Mouse (Mus musculus) frontal cortex, postnatal 36 days (tissue): ENCODE results near the gene Nampt.
A peak's percentile ranks its signal among the peaks of the same experiment; 100 is the strongest.
"Not testable (repeated sequence)": the region's sequence is repeated elsewhere in the genome, so short reads cannot be mapped to it uniquely, and the experiment has no call there.

Source experiments
- DNase-seq, 2 experiments: peaks; one replicate each; pipeline ENCODE4 v3.0.0; 2022; ENCODE audit warnings: low spot score in 2 of 2

The Nampt gene

DNA sequence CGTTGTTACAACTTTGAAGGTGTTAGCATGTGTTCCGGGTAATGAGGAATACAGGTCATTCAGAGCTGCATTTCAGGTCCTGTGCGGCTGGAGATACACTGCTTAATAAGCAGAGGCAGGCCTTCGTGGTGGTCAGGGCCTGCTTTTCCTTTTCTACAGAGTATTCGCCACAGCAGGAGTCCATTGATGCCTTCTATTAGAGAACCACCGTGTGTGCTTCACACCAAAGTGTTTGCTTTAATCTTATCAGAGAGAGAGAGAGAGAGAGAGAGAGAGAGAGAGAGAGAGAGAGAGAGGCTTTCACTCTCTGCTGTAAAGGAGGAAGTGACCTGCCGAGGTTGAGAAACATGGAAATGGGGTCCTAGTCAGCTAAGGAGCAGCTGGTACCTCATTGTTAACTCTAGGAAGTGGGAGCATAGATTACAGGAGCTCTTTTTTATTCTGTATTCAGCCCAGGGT is 22.1 kb downstream of the Nampt start:
- no peak for DNase-seq

GRCm38 (mm10) chr12:32846325-32846724 is 27.0 kb downstream of the Nampt start:
- DNase-seq, result no peak

DNA sequence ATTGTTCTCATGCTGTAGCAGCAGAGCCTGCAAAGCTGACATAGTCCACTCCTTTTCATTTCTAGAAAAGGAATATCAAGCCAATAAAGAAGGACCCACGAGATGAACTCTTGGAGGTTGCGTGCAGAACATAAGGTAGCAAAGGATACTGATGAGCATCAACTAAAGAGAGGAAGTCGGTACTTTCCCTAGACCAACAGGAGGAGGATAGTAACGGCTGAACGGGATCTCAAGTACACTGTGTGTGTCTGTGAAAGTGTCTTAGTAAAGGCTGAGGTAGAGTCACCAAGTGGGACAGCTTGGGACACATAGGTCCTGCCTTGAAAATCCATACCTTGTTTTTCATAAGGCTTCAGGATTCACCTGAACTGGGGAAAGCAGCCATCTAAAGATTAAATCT is 34.4 kb downstream of the Nampt start:
- DNase-seq, result no peak

DNA sequence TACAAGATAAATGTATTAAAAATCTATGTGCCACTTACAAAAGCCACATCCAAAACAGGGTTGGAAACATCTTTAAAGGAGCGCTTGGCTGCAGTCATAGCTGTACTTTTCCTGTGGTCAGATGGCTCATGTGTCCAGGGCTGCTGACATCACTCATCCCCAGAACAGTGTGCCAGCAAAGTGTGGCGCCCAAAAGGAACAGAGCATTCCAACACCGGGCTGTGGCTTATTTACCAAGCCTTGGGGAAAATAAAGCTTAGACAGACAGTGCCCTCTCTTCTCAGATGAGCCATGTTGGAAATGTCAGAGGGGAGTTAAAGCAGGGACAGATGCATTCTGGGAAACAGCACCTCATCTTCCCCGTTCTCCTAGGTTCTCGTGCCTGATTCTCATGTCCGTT is 35.5 kb downstream of the Nampt start:
- no peak for DNase-seq

GRCm38 (mm10) chr12:32855398-32855797 is 36.1 kb downstream of the Nampt start:
- DNase-seq, result no peak

DNA sequence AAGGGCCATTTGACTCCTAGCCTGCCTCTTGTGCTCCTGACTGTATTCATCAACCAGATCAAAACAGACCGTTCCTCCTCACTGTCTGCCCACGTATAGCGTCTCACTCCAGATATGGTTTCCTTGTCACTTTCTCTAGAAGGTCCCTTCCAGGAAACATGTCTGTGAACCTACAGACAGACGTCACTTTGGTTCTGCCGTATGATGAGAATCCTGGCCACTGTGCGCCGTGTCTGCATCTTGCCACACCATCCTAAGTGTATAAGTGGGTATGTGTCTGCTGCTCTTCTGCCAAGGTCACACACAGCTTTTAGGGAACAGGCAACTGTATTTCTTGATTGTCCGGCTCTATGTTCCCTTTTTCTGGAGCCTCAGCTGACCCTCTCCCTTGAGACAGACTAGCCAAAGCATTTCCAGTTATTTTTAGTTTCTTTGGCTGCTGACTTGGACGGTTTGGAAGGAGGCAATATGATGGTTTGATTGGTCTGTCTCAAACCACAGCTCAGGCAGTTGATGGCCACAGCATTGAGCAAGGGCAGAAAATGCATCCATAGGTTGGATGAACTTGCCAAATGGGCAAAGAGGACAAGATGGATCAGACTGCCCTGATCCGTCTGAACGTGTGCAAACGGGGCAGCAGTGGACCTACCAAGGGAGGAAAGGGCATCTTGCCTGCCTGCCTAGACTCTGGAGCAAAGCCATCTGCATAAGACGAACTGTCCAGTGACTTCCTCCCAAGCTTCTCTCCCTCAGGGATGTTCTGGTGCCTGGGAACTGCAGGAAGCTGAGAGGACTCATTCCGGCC is 37.6 kb downstream of the Nampt start:
- no peak for DNase-seq

- DNase-seq, result no peak
Measured at GRCm38 (mm10) chr12:32858444-32858843, 39.1 kb downstream of the Nampt start.

DNA sequence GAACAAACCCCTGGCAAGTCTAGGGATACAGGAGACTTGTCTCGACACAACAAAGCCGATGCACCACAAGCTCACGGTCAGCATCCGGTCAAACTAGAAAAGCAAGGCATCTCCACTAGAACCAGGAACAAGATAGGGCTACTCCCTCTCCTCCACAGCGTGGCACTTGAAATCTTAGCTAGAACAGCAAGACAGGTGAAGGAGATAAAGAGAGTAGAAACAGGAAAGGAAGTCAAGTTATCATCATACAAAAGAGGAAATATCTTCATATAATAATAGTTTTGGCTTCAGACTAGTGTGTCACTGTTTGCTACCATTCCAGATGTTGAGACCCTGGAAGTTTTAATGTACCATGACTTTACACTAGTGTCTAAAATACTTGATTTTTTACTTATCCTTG is 41.5 kb downstream of the Nampt start:
- no peak for DNase-seq

DNA sequence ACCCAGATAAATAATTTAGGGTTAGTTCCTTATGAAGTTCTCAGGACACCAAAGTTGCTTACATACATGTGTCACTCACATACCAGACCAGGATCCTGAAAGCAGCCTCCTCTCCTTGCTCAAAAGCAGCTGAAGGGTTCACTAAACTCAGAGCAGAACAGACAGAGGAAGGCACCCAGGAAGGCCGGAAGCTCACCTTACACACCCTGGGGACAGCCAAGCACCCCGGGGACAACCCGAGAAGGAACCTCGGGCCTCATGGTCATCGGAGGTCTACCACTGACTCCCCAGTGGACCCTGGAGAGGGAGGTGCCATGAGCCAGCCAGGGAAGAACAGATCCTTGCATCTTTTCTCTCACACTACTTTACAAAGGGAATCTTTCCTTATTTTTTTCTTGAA is 51.5 kb downstream of the Nampt start:
- no peak for DNase-seq

DNA sequence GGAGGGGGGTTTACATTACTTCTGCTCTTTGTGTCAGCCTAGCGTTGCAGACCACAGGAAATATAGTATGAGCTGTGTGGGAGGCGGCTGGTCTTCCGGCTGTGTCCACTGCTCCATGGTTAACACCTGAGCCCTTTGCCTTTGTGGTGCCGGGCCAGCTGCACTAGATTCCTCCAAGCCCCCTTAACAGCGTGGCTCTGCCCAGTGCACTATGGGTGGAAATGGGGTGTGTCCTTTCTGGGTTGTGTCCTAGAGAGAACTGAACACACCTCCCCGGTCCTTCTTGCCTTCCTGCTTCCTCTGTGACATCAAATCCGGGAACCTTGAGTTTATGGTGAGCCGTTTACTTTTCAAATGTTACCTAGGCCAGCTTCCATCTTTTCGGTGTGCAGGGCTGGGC is 58.2 kb downstream of the Nampt start:
- DNase-seq, result no peak

GRCm38 (mm10) chr12:32877964-32878571 is 58.7 kb downstream of the Nampt start:
- no peak for DNase-seq

DNA sequence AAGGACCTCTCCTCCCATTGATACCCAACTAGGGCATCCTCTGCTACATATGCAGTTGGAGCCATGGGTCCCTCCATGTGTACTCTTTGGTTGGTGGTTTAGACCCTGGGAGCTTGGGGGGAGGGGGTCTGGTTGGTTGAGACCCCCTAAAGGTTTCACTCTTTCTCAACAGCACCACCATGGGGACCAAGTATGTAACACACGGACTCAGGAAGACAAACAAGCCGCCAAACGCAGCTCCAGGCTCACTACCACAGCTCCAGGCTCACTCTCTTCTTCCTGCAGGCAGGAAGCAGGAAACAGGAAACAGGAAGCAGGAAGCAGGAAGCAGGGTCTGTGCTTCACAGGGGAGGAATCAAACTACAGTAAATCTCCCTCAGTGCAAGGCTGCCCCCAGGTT is 60.0 kb downstream of the Nampt start:
- DNase-seq, result no peak

DNA sequence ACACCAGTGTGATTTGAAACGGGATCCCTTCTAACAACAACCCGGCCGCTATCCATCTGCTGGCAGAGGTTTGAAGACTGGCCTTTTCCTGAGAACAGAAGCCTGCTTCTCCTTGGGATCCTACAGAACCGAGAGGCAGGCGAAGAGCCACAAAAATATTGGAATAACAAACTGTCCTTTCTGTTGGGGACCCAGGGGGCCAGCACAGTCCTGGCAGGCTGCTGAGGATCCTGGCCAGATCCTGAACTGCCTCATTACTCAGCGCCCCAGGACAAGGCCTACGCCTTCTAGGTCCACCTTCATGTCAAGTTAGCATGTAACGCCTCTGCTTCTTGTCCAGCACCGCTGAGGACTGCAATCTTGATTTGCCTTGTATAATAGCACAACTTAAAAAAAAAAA is 65.0 kb downstream of the Nampt start:
- DNase-seq, result no peak

DNA sequence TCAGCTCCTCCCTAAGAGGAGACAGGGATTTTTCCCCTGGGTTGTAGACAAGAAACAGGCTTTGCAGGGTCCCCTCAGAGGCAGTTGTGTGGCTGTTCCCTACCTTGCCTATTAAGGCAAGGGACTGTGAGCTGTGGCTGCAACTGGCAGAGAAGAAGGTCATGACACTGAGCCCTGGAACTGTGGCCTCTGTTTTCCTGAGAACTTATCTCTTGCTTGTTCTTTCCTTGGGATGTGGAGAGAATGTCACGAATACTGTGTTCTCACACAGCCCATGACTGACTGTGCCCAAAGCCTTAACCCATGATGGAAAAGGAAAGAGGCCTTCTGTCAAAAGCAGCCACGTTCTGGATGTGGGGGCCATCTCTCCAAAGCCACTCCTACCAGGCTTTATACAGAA is 65.7 kb downstream of the Nampt start:
- DNase-seq, result no peak

GRCm38 (mm10) chr12:32886353-32886752 is 67.0 kb downstream of the Nampt start:
- DNase-seq, result no peak

DNA sequence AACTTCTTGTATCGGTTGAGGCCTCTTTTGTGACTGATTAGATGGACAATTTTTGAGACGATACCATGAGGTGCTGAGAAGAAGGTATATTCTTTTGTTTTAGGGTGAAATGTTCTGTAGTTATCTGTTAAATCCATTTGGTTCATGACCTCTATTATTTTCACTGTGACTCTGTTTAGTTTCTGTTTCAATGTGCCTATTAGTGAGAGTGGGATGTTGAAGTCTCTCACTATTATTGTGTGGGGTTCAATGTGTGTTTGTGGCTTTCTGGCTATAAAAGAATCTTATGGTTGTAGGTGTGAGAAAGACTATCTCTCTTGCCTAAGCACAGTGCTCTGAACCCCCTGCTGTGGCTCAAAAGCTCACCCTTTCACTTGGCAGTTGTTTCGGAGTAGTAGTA is 68.9 kb downstream of the Nampt start:
- DNase-seq, result no peak

- DNase-seq, result no peak
Measured at GRCm38 (mm10) chr12:32889846-32890245, 70.5 kb downstream of the Nampt start.

GRCm38 (mm10) chr12:32890455-32890854 is 71.1 kb downstream of the Nampt start:
- DNase-seq, result no peak

- not testable (repeated sequence) for DNase-seq
Measured at GRCm38 (mm10) chr12:32891271-32891670, 71.9 kb downstream of the Nampt start.

GRCm38 (mm10) chr12:32893212-32893611 is 73.9 kb downstream of the Nampt start:
- no peak for DNase-seq

DNA sequence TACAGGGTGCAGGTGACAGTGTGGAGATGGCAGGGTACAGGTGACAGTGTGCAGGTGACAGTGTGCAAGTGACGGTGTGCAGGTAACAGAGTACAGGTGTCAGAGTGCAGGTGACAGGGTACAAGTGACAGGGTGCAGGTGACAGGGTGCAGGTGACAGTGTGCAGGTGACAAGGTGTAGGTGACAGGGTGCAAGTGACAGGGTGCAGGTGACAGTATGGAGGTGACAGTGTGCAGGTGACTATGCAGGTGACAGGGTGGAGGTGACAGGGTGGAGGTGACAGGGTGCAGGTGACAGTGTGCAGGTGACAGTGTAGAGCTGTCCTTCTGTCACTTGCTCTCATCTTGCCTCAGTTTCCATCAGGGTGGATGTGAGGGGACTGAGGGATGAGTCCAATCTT is 76.5 kb downstream of the Nampt start:
- DNase-seq, result no peak

- DNase-seq, result peak in 1 of 2 experiments; percentile 60
Measured at GRCm38 (mm10) chr12:32896496-32896895, 77.2 kb downstream of the Nampt start.
